Mouse (Mus musculus): ENCODE measurements around the gene Bcorl1.

Bcorl1 gene

DNA sequence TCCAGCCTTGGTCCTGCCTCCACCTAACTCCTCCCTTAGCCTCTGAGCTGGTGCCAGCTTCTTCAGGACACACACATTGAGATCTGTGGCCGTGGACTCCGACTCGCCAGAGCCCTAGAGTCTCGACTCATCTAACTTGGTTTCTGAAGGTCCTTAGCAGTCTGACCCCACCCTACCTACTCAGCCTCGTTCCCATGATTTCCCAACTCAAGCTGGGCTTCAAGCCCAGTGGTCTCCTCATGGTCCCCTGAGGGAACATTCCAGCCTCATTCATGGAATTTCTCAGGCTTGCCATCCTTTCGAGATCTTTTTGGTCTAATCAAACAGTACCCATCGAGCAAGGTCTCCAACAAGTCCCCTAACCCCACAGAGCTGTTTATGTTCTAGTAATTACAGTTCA, 100.8 kb downstream of the Bcorl1 start:
- no peak for DNase-seq (ENCODE audit: low read depth, low spot score)

DNA sequence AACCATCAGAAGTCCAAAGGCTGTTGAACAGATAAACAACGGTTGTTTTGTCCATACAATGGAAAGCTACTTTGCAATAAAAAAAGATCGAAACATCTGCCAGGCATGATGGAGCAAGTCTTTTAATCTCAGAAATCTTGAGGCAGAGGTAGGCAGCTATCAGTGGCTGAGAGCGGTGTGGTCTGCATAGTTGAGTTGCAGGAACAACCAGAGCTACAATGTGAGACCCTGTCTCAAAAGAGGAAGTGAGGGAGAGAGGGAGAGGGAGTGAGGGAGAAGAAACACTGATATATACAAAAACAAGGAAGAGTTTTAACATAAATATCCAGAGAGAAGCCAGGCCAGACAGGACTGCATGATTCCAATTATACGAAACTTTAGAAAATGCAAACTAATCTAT, 103.5 kb downstream of the Bcorl1 start:
- DNase-seq (ENCODE audit: low read depth, low spot score) = no peak

DNA sequence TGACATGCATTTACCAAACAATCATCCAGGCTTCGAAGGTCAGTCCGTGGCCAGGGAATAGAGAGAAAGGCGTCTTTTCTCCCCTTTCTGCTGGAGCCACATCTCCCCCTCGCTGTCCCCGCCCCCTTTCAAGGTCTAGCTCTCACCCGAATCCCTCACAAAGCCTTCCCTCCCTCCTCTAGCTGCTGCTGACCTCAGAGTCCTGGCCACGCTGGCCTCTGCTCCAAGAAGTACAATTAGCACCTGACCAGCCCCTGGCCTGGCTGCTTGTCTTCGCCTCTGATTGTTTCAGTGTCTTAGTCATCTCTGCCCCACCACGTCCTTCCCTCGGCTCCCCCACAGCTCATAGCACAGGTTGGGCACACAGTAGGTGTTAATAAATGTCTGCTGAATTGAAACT, 108.5 kb downstream of the Bcorl1 start:
- DNase-seq (ENCODE audit: low read depth, low spot score) = no peak

DNA sequence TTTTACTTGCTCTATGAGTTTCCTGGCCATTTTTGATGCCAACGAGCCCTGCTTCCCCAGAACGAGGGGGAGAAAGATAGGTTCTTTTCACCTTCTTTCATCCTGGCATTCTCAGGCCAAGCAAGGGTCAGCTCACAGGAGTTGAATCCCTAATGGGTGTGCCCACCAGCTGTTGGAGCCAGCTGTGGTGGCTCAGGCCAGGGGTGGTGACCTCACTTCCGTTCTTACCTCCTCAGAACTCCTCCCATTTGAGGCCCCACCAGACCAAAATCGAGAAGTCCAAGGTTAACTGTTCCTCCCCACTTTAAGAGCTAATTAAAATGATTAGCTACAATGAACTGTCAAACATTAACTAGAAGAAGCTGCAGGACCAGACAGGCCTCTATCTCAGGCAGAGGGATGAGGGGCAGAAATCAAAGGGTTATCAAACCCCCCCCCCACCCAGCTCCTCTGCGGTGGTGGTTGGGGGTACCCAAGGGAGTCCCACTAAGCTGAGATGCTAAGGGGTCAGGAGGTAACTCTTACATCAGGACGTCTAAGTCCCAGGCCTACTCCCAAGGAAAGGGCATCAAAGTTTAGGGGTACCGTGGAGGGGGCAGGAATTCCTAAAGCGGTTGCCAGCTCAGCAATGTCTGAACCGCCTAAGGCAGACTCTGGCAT, 111.2 kb downstream of the Bcorl1 start:
- DNase-seq (ENCODE audit: low read depth, low spot score) = no peak

DNA sequence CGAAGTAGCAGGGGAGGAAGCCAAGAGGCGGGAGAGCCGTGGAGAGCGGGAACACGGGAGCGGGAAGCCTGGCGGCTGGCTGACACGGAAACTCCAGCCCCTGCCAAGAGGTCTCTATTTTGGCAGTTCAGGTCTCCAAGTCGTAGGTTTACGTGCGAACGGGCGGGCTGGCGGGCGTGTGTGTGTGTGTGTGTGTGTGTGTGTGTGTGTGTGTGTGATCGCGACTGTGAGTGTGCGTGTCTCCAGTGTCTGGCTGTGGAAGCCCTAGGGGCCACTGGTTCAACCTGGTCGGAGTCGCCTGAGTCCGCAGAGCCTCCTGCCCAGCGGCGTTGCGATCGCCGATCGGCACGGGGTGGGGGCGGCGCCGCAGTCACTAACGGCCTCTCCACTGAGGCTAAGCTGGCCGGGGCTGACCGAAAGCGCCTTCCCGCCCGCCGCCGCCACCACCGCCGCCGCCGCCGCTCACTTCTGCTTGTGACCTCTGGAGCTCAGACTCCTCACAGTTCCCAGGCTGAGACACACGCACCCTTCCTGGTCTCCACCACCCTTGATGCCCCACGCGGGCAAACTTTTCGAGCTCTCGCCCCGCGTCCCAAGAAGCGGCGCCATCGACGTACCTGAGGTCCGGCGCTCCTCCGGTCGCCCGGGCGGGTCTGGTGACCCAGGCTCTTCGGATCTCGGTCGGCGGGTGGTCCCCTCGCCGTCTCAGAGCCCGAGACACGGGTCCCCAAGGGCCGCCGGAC, 111.9 kb downstream of the Bcorl1 start:
- DNase-seq (ENCODE audit: low read depth, low spot score) = no peak

DNA sequence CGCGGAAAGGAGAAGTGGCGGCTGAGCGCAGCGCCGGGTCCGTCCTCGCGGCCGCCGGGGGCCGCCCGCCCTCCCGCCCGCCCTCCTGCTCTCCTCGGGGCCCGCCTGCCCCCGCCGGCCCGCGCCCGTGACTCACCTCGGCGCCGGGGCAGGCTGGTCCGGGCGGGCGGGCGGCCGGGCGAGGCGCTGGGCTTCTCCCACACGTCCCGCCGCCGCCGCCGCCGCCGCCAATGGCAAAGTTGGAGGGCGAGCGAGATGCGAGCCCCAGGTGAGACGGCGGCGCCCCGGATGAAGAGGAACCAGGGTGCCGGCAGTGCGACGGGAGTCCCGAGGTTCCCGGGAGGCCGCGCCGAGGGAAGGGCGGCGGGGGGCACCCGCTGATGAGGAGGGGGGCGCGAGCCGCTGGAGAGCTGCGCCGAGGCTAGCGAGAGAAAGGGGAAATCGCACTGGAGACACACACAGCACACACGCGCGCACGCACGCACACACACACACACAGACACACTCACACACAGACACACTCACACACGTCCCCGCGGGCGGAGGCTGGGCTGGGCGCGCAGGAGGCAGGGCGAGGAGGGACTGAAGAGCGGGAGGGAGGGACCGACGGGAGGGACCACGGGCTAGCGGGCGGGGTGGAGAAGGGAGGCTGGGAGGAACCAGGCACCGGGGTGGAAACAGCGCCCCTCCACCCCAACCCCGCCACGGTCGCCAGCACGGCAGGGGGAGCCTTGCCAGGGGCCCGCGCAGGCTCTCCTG, 112.8 kb downstream of the Bcorl1 start:
- no peak for DNase-seq (ENCODE audit: low read depth, low spot score)

GRCm38 (mm10) chrX:48454495-48454878, 113.3 kb downstream of the Bcorl1 start:
- DNase-seq (ENCODE audit: low read depth, low spot score) = no peak

- no peak for DNase-seq (ENCODE audit: low read depth, low spot score)
Observed at GRCm38 (mm10) chrX:48455018-48455417, 113.9 kb downstream of the Bcorl1 start.

- DNase-seq (ENCODE audit: low read depth, low spot score) = no peak
Observed at GRCm38 (mm10) chrX:48456956-48457355, 115.8 kb downstream of the Bcorl1 start.

All from mesoderm, embryonic 11.5 days (tissue).